Mouse (Mus musculus): ENCODE measurements around the gene Tmem136.

DNA sequence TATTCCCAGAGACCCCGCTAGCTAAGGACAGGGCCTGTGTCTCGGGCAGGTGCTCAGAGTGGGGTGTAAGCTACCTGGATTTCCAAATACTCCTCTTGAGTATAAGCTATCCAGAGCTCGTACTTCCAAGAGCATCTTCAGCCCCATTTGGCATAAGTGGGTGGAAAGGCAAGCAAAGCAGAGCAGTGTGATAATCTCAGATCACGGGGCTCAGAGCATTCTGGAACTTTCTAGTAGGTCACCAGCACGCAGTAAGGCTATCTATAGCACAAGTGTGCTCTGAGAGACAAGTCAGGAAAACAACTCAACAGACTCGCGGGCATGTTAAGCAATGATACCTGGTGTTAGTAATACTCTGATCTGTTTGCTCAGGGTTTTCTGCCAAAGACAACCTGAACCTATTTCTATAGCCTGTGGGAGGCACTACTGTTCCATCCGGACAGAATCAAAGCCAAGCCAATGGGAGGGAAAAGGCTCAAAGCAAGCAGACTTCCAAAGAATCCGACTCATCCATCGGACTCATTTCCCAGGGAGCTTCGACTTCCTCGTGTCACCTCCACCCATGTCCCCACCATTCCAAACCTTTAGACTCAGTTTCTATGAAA, 27.9 kb upstream of the Tmem136 start:
- TF ChIP-seq POLR2A (IDR thresholded peaks at IDR 0.05; ENCODE audit: low read depth, low read length) (no peak), CTCF (conservative IDR thresholded peaks at IDR 0.05; ENCODE audit: insufficient read depth, insufficient read length, low read depth, low read length) (peak; percentile 33; the same call in 1 of the 2 replicates)

Measured in kidney, adult 2 months (tissue).